Mouse (Mus musculus) kidney, embryonic 16.5 days (tissue): ENCODE data around the gene D17Wsu92e. TPM values are rescaled to one million over a fixed set of nuclear protein-coding genes. Genes with fewer than 3 reads are reported as not detected.

Experiments used
- ATAC-seq: fragments of 200-750 bp; cut with Nextera tagmentation; 2 replicates; pipeline ENCODE4 v1.8.0; 2017; ENCODE audit warnings: moderate TSS enrichment; ENCODE audit not compliant: low FRiP score, low TSS enrichment
- H3K27ac ChIP-seq: fragments of 300-500 bp; sonication (generic); 2 replicates; pipeline ENCODE4 v1.5.1; 2014; ENCODE audit warnings: low read length
- H3K27me3 ChIP-seq: fragments of 300-500 bp; sonication (generic); 2 replicates; pipeline ENCODE4 v1.6.1; 2014; ENCODE audit warnings: low read length, control low read depth, mixed read lengths; ENCODE audit not compliant: insufficient read depth
- H3K36me3 ChIP-seq: fragments of 300-500 bp; sonication (generic); 2 replicates; pipeline ENCODE4 v1.6.1; 2014; ENCODE audit warnings: low read length, control low read depth, mixed read lengths; ENCODE audit not compliant: insufficient read depth
- H3K4me1 ChIP-seq: fragments of 300-500 bp; sonication (generic); 2 replicates; pipeline ENCODE4 v1.6.1; 2014; ENCODE audit warnings: low read length, control low read depth, mixed read lengths; ENCODE audit not compliant: insufficient read depth
- H3K4me2 ChIP-seq: fragments of 300-500 bp; sonication (generic); replicated peaks from 2 replicates; pipeline ENCODE4 v1.6.1; 2014; ENCODE audit warnings: low read depth, low read length
- H3K4me3 ChIP-seq: fragments of 300-500 bp; sonication (generic); 2 replicates; pipeline ENCODE4 v1.5.1; 2014; ENCODE audit warnings: mild to moderate bottlenecking, low read length
- H3K9ac ChIP-seq: fragments of 300-500 bp; sonication (generic); replicated peaks from 2 replicates; pipeline ENCODE4 v1.6.1; 2014; ENCODE audit warnings: low read length
- H3K9me3 ChIP-seq: fragments of 300-500 bp; sonication (generic); 2 replicates; pipeline ENCODE4 v1.6.1; 2016; ENCODE audit warnings: low read length, control low read depth
- WGBS: fragments of 180-500 bp; shearing (Covaris S2); extraction: QIAGEN DNeasy Blood & Tissue Kit; methylation state at CpG from one replicate; pipeline ENCODE4 v1.1.7; 2014; 5-methylcytosine and 5-hydroxymethylcytosine counted together
- polyA plus RNA-seq: library from polyadenylated mRNA; unstranded; fragments of >200 nt; fragmentation: Nextera tagmentation; extraction: Ambion mirVana; gene quantifications from 2 replicates; pipeline ENCODE4 v1.2.1, GENCODE M21; 2015

D17Wsu92e gene
- polyA plus RNA-seq, 1 experiment from 2014 or later: 19.4 TPM

- 77% methylated on average over 6 of the region's 6 CpGs for WGBS
- no peak overlapping the region for H3K27ac ChIP-seq
- H3K4me2 ChIP-seq: no peak overlapping the region
- ATAC-seq: no peak
- no peak overlapping the region for H3K4me3 ChIP-seq
- no peaks in the 10 kb centered on the region for H3K9me3 ChIP-seq
- H3K27me3 ChIP-seq: no peaks in the 10 kb centered on the region
- peaks cover 23% of the 10 kb centered on the region for H3K36me3 ChIP-seq
- no peaks in the 10 kb centered on the region for H3K4me1 ChIP-seq
- no peak overlapping the region for H3K9ac ChIP-seq
These were observed 42.6 kb downstream of the D17Wsu92e start for GRCm38 (mm10) chr17:27777823-27778222.

GRCm38 (mm10) chr17:27774198-27774597 is 46.2 kb downstream of the D17Wsu92e start:
- no peaks in the 10 kb centered on the region for H3K4me1 ChIP-seq
- peaks cover 16% of the 10 kb centered on the region; the same call in 1 of the 2 replicates for H3K36me3 ChIP-seq
- no peaks in the 10 kb centered on the region for H3K27me3 ChIP-seq
- no peak overlapping the region for H3K27ac ChIP-seq
- H3K4me3 ChIP-seq: no peak overlapping the region
- no peak overlapping the region for H3K4me2 ChIP-seq
- 95% methylated on average over 3 of the region's 3 CpGs for WGBS
- no peak overlapping the region for H3K9ac ChIP-seq
- ATAC-seq: no peak
- H3K9me3 ChIP-seq: no peaks in the 10 kb centered on the region

- WGBS: 90% methylated on average over 6 of the region's 6 CpGs
- ATAC-seq: no peak
- H3K9me3 ChIP-seq: no peaks in the 10 kb centered on the region
- H3K9ac ChIP-seq: no peak overlapping the region
- no peak overlapping the region for H3K4me3 ChIP-seq
- no peaks in the 10 kb centered on the region for H3K4me1 ChIP-seq
- peaks cover 26% of the 10 kb centered on the region; the same call in 1 of the 2 replicates for H3K36me3 ChIP-seq
- H3K4me2 ChIP-seq: no peak overlapping the region
- H3K27ac ChIP-seq: no peak overlapping the region
- H3K27me3 ChIP-seq: no peaks in the 10 kb centered on the region
These were observed 48.8 kb downstream of the D17Wsu92e start for GRCm38 (mm10) chr17:27771616-27772015.

- Histone ChIP-seq H3K9ac (no peak overlapping the region), H3K9me3 (peaks cover 8% of the 10 kb centered on the region), H3K4me3 (no peak overlapping the region), H3K27me3 (no peaks in the 10 kb centered on the region), H3K27ac (no peak overlapping the region), H3K4me1 (no peaks in the 10 kb centered on the region), H3K4me2 (no peak overlapping the region), H3K36me3 (peaks cover 33% of the 10 kb centered on the region)
- ATAC-seq: peak; percentile 69; the same call in 1 of the 2 replicates
- WGBS: 67% methylated on average over 8 of the region's 8 CpGs
These were observed 51.5 kb downstream of the D17Wsu92e start for GRCm38 (mm10) chr17:27768817-27769542.

GRCm38 (mm10) chr17:27767543-27767942 is 52.9 kb downstream of the D17Wsu92e start:
- Histone ChIP-seq H3K27ac (no peak overlapping the region), H3K36me3 (peaks cover 35% of the 10 kb centered on the region), H3K9ac (no peak overlapping the region), H3K27me3 (no peaks in the 10 kb centered on the region), H3K4me3 (no peak overlapping the region), H3K4me1 (no peaks in the 10 kb centered on the region), H3K4me2 (no peak overlapping the region), H3K9me3 (peaks cover 8% of the 10 kb centered on the region)
- ATAC-seq: no peak
- 82% methylated on average over 12 of the region's 12 CpGs for WGBS

- no peaks in the 10 kb centered on the region for H3K27me3 ChIP-seq
- H3K27ac ChIP-seq: no peak overlapping the region
- WGBS: 68% methylated on average over 5 of the region's 5 CpGs
- H3K9me3 ChIP-seq: peaks cover 8% of the 10 kb centered on the region
- no peak overlapping the region for H3K9ac ChIP-seq
- no peaks in the 10 kb centered on the region for H3K4me1 ChIP-seq
- peaks cover 35% of the 10 kb centered on the region for H3K36me3 ChIP-seq
- H3K4me3 ChIP-seq: no peak overlapping the region
- no peak for ATAC-seq
- no peak overlapping the region for H3K4me2 ChIP-seq
These were observed 53.3 kb downstream of the D17Wsu92e start for GRCm38 (mm10) chr17:27767120-27767519.

GRCm38 (mm10) chr17:27765066-27765465 is 55.4 kb downstream of the D17Wsu92e start:
- H3K4me2 ChIP-seq: no peak overlapping the region
- no peaks in the 10 kb centered on the region for H3K27me3 ChIP-seq
- no peak overlapping the region for H3K4me3 ChIP-seq
- H3K9me3 ChIP-seq: peaks cover 8% of the 10 kb centered on the region
- H3K4me1 ChIP-seq: no peaks in the 10 kb centered on the region
- H3K36me3 ChIP-seq: peaks cover 35% of the 10 kb centered on the region
- no peak overlapping the region for H3K27ac ChIP-seq
- H3K9ac ChIP-seq: no peak overlapping the region
- no peak for ATAC-seq
- WGBS: 92% methylated on average over 6 of the region's 6 CpGs

- Histone ChIP-seq H3K4me3 (no peak overlapping the region), H3K9me3 (peaks cover 8% of the 10 kb centered on the region), H3K9ac (no peak overlapping the region), H3K4me2 (no peak overlapping the region), H3K27me3 (no peaks in the 10 kb centered on the region), H3K27ac (no peak overlapping the region), H3K4me1 (no peaks in the 10 kb centered on the region), H3K36me3 (peaks cover 35% of the 10 kb centered on the region)
- ATAC-seq: no peak
- 97% methylated on average over 2 of the region's 2 CpGs for WGBS
These were observed 56.0 kb downstream of the D17Wsu92e start for GRCm38 (mm10) chr17:27764453-27764852.

- H3K4me1 ChIP-seq: no peaks in the 10 kb centered on the region; the same call in 1 of the 2 replicates
These were observed 57.6 kb downstream of the D17Wsu92e start for GRCm38 (mm10) chr17:27762884-27763283.

GRCm38 (mm10) chr17:27761639-27762336 is 58.7 kb downstream of the D17Wsu92e start:
- Histone ChIP-seq H3K4me3 (no peak overlapping the region), H3K36me3 (peaks cover 26% of the 10 kb centered on the region), H3K9ac (no peak overlapping the region), H3K4me1 (no peaks in the 10 kb centered on the region; the same call in 1 of the 2 replicates), H3K4me2 (no peak overlapping the region), H3K27ac (no peak overlapping the region), H3K9me3 (peaks cover 8% of the 10 kb centered on the region), H3K27me3 (no peaks in the 10 kb centered on the region)
- WGBS: 28% methylated on average over 9 of the region's 9 CpGs
- peak; percentile 74 for ATAC-seq

More at GRCm38 (mm10) chr17:27762884-27763283, 57.6 kb downstream of the D17Wsu92e start:
- no peak overlapping the region for H3K27ac ChIP-seq
- no peak for ATAC-seq
- no peak overlapping the region for H3K4me2 ChIP-seq
- 94% methylated on average over 11 of the region's 11 CpGs for WGBS
- no peak overlapping the region for H3K4me3 ChIP-seq
- no peak overlapping the region for H3K9ac ChIP-seq
- H3K9me3 ChIP-seq: peaks cover 8% of the 10 kb centered on the region
- H3K36me3 ChIP-seq: peaks cover 35% of the 10 kb centered on the region
- no peaks in the 10 kb centered on the region for H3K27me3 ChIP-seq
